Mouse (Mus musculus): ENCODE data around the gene Igsf9.

The Igsf9 gene

DNA sequence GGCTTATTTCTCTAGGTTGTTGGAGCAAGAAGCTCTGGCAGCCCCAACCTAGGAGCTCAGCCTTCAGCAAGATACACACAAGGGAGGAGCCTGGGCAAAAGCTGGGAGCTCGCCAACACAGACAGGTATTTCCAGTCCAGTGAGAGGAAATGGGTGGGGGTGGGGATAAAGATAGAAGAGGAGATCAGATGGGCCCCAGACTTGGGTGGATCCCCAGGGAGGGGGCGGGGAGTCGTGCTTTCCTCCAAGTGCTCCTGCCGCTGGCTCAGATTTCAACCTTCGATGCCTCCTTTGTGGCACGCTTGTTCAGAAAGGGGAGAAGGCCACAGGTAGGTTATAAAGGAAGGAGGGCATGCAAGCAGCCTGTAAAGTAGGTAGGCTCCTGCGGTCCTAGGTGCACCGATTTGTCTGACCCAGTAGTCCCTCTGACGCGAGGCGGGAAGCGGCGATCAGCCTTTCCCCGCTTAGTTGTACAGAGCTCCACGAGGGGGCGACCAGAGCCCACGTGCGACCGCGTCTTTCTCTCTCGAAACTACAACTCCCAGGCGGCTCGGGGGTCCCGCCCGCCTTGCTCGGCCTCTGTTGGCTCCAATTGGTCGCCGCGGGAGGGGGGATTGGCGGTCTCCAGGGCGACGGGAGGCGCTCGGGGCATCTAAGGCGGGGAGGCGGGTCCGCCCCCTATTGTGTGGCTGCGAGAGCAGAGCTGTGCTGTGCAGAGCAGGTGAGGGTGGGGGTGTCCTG lies at the start of gene Igsf9:
Igsf9 (plus strand) TSS at position 249 of the 741 bp plus-strand sequence.
- peak; percentile 98 for DNase-seq (ENCODE audit: low spot score)

DNA sequence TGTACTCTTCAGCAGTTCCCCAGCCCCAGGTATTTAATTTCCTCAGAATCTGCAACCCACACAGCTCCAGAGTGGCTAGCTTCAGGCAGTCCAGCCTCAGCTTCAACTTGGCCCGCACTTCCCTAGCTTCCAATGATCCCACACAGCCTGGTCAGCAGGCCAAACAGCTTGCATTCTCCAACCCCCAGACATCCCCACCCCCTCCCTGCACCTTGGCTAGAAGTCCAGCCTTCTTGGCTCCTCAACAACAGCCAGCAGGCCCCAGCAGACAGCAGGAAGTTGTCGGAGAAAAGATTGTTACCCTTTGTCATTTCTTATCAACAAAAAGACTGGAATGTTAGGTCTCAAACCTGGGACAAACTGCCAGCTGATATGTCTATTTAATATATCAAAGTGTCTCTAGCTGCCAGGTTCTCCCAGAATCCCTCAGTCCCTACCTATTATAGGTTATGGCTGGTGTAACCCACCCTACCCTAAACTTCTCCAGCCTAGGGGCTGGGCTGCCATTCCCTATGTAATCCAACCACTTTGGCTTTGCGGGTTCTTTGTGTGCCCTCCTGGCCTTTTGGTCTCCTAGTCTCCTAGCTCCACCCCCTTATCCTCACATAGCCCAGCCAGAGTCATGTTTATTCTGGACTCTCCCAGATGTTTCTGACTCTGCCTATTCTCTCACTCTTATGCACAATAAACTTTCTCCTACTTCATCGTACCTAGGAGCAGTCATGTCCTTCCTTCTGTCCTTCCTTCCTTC lies 49.6 kb upstream of the Igsf9 start:
- no peak for DNase-seq (ENCODE audit: low spot score)

DNA sequence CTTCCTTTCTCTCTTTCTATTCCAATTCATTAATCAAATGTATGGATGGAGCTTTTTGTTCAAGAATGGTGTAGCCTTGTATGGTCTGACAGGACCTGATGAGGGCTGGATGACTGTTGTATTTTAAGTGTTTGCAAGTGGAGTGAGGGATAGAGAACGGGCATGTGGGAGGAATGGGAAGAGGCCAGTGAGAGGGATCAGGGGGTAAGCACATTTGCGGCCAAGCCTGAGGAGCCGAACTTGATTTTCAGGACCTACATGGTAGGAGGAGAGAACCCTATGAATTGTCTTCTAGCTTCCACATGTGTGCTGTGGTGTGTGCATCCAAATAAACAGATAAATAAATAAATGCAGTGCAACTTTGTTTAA lies 49.0 kb upstream of the Igsf9 start:
- DNase-seq (ENCODE audit: low spot score) = no peak

DNA sequence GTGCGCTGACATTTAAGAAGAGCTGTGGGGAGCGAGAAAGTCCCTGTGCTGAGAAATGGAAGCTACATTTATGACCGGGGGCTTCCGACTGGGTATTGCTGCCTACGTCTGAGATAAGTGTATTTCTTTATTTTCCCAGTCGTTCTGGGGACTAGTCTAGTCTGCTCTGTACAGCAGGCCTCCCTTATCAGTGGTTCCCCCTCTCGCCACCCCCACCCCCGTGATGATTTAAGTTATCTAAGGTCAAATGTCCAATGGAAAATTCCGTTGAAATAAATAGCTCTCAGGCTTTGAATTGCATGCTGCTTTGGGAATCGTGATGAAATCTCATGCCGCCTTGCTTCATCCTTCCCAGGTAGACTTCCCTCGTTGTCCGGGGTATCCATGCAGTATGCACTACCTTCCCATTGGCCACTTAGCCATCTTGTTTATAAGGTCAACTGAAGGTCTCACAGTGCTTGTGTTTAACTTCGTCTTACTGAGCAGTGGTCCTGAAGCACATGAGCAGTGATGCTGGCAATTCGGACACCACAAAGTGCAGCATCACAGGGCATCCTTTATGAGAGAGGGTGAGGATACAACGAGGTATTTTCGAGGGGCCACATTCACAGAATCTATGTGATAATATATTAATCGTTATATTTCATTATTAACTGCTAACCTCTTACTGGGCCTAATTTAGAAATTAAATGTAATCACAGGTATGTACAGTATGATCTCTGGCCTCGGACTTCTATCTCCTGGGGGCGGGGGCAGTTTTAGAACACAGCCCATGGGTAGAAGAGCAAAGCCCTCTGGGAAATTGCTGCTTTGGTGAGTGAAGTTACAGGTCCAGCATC lies 48.4 kb upstream of the Igsf9 start:
- no peak for DNase-seq (ENCODE audit: low spot score)

DNA sequence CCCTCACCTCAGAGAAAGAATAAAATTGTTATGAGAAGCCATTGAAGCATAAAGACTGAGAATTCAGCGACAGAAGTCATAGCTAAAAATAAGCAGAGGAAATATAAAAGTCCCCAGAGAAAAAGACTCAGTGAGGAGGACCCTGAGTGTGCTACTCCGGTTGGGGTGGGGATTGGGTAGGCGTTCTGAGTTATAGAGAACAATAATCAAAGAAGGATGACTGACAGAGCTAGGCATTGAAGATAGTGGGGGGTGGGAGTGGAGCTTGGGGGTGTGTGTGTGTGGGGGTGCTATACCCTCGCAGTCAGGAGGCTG lies 47.8 kb upstream of the Igsf9 start:
- no peak for DNase-seq (ENCODE audit: low spot score)

DNA sequence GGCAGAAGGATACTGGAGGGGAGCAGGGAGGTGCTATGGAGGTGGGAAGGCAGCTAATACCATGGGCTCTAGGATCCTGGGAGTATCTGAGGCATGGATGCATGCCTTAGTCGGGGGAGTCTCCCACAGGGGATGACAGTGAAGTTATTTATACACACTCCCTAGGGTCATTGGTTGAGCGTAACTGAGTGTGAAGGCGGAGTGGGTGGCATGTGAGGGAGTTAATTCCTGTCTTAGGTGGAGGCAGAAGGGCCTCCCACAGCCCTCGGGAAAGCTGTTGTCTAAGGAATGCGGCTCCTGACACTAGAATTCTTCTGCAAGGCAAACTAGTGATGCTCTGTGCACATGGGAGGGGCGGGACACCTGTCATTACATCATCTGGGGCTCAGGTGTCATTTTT lies 44.8 kb upstream of the Igsf9 start:
- DNase-seq (ENCODE audit: low spot score) = peak; percentile 12

DNA sequence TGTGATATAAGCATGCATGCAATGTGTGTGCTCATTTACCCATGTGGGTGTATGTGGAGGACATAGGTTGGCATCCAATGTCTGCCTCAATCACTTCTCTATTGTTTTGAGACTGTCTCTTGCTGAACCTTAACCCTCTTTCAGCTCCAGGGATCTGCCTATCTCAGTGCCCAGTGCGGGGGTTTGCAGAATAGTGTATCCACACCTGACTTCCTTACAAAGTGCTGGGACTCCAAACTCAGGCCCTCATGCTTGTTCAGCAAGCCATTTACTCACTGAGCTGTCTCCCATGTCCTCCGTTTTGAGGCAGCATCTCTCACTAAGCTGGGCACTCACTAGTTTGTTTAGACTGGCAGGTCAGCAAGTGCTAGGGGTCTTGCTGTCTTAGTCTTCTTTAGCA lies 43.0 kb upstream of the Igsf9 start:
- DNase-seq (ENCODE audit: low spot score) = no peak

DNA sequence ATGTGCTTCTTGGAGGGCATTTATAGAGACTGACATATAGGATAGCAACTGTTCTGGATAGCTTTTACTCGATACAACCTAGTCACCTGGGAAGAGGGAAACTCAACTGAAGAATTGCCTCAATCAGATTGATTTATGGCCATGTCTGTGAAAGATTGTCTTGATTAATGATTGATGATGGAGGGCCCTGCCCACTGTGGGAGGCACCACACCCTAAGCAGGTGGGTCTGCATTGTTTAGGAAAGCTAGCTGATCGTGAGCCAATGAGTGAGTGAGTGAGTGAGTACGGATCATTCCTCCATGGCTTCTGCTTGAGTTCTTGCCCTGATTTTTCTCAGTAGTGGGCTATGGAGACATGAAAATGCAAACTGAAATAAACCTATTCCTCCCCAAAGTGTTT lies 41.1 kb upstream of the Igsf9 start:
- no peak for DNase-seq (ENCODE audit: low spot score)

DNA sequence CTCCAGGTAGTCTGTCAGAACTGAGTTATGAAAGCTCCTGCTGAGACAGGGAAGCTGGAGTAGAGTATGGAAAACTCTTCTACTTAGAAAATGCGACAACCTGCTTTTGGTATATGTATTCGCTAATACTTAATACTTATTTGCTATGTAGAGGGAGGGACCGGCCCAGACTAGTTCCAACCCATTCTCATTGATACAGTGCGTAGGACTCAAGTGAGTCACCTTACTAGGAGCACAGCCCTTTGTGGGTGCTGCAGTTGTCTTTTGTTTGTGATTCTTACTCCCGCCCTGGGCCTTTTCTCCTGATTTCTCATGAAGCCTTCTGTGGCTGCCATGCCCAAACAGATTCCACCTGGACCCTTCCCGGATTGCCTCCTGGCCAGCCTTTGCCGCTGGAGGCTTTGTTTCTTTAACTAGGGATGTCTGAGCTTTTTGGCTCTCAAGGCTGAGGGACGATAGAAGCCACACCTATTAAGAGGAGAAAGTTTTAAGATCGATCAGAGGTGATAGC lies 39.6 kb upstream of the Igsf9 start:
- DNase-seq (ENCODE audit: low spot score) = no peak

DNA sequence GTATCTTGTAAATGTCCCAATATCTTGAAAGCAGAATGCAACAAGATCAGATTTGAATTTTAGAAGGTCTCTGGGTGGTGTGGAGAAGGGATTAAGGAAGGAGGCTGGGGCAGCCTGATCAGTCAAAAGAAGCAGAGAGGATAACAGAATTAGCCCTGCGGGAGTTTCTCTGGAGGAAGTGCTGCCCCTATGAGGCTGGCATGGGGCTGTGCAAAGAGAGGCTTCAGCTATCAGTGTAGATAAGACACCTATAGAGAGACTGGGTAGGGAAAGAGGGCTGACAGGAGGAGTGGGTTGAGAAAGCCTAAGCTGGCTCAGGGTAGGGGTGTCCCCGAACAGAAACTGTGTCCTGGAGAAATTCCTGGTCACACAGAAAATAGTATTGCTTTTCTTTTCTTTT lies 31.4 kb upstream of the Igsf9 start:
- no peak for DNase-seq (ENCODE audit: low spot score)

DNA sequence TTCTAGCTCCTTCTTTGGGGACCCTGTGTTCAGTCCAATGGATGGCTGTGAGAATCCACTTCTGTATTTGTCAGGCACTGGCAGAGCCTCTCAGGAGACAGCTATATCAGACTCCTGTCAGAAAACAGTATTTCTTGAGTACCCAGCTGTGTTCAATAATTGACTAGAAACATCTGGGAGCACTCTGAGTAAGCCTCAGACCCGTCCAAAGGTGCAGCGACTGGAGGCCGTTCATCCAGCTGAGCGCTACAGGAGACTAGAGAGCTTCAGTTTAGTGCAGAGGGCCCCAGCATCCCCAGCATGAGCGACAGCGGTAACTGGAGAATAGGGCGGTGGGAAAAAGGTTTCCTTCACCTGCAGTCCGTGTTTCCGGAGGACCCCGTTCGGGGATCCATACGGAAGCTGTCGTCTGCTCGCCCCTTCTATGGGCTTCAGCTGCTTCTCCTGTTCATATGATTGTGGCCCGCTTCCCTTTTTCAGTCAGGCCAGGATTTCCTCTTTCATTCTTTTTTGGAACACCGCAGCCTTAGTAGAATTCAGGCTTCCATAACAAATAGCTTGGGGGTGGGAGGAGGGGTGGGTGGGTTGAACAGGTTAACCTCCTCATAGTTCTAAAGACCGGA lies 30.6 kb upstream of the Igsf9 start:
- DNase-seq (ENCODE audit: low spot score) = no peak

DNA sequence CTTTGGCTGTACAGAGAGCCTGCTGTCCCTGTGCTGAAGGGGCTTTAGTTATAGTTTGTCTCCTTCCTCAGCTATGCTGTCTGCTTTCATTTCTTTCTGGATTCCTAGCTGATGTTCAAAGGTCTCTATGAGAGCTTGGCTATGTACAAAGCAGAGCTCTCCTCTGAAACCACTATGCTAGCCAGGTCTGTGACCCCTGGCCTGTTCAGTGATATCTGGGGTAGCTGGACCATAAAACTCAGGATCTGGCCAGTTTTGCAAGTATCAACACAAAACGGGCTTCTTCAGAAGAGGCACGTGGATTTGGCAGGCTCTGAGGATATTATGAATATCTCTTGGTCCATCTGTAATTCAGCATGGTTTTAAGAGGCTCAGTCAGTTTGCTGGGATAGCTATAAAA lies 28.7 kb upstream of the Igsf9 start:
- DNase-seq (ENCODE audit: low spot score) = no peak

DNA sequence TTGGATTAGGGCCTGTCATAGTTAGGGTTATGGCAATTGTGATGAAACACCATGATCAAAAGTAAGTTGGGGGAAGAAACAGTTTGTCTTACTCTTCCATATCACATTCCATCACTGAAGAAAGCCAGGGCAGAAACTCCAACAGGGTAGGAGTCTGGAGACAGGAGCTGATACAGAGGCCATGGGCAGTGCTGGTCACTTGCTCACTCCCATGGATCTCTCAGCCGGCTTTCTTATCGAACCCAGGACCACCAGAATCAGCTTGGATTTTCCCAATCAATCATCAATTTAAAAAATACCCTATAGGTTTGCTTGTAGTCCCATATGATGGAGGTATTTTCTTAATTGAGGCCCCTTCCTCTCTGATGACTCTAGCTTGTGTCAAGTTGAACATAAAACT lies 27.8 kb upstream of the Igsf9 start:
- no peak for DNase-seq (ENCODE audit: low spot score)

DNA sequence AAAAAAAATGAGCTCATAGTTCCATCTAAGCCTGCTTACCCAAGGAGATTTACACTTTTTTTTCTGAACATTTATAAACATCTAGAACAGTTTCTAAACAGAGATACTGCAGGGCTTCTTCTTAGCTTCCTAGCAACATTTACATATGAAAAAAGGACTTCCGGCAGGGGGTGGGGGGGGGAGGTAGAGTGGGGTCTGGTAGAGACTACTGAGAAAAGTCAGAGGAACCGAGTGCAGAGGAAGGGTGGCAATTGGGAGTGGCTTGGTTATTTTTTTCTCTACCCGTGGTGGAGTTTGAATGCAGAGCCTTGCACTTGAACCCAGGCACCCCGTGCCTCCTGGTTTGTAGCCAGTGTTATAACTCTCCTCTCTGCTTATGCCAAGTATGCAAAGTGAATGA lies 26.2 kb upstream of the Igsf9 start:
- DNase-seq (ENCODE audit: low spot score) = no peak

DNA sequence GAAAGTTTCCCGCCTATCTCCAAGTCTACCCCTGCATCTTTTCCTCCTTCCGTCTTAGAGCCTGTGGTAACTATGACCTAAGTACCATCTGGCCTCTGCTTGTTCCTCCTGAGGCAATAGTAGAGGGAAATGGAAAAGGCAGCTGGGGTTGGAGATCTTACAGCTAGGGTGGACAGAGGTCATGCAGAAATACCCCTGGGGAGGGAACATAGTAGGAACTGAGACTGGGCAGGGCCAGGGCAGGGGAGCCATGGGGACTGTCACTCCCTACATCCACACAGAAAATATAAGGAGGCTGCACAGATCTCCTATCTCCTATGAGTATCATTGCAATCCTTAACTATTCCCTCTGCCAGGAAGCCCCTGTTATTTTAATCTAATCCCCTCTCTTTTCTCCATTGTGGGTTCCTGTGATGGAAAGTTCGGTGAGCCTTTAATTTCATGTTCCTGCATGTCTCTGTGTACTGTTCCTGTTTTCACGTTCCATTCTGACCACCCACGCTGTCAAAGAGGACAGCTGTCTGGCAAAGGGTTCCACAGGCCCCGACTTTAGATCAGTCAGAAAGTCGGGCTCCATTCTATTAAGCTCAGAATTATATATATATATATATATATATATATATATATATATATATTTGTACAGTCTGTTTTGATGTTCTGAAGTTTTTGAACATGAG lies 25.4 kb upstream of the Igsf9 start:
- no peak for DNase-seq (ENCODE audit: low spot score)

DNA sequence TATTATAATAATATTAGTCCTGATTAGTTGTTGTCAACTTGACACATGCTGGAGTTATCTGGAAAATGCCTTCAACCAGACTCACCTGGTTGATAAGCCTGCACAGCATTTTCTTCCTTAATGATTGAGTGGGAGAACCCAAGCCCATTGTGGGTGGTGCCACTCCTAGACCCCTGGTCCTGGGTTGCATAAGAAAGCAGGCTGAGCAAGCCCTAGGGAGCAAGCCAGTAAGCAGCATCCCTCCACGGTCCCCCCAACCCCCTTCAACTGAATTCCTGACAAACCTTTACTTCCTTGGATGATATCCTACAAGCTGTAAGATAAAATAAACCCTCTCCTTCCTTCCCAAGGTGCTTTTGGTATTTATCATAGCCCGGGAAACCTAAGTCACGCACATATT lies 24.4 kb upstream of the Igsf9 start:
- DNase-seq (ENCODE audit: low spot score) = no peak

DNA sequence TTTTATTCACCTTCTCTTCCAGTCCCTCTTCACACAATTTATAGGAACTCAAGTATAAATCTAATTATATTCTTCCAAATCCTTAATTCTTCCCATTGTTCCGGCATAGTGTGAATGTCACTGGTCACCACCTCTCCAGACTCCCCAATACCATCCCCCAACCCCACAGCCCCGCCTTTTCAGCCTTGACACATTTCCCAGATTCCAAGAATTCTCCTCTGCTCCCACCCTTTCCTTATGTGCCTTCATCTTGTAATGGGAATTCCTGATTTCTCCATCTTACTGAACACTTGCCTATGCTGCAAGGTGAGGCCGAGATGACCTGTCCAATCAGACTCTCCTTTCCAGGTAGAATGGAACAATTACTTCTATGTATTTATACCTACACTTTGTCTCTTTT lies 23.5 kb upstream of the Igsf9 start:
- no peak for DNase-seq (ENCODE audit: low spot score)

DNA sequence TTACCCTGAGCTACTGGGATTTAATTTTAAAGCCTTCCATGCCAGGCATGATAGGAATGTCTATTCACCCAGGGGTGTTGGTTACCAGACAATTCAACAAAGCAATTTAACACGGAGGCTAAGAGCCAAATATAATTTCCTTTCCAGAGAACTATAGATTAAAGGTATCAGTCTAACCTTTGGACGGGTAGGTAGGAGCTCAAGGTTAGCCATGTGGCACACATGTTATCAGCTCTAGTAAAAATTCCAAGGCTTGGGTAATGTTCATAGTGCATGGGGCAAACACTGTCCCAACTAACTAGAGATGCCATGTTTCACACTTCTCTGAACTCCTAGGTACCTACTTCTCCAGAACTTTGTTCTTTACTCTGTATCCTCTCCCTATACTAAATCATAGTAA lies 20.0 kb upstream of the Igsf9 start:
- no peak for DNase-seq (ENCODE audit: low spot score)

DNA sequence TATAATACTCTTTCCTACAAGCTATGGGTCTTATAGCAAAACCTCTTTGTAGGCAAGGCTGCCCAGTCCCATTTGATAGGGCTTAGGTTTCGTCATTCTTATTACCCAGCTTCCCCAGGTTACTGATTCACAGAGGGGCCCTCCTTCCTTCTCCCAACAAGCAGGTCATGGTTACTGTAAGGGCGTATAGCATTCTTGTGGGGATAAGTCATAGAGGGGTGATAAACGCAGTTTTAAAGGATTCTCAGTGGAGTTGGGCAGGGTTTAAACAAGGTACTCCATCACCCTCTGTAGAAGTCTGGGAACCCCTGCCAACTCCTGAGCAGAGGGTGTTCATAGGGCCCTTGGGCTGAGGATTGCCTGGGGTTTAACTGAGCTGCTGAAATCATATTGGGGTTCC lies 19.1 kb upstream of the Igsf9 start:
- no peak for DNase-seq (ENCODE audit: low spot score)

DNA sequence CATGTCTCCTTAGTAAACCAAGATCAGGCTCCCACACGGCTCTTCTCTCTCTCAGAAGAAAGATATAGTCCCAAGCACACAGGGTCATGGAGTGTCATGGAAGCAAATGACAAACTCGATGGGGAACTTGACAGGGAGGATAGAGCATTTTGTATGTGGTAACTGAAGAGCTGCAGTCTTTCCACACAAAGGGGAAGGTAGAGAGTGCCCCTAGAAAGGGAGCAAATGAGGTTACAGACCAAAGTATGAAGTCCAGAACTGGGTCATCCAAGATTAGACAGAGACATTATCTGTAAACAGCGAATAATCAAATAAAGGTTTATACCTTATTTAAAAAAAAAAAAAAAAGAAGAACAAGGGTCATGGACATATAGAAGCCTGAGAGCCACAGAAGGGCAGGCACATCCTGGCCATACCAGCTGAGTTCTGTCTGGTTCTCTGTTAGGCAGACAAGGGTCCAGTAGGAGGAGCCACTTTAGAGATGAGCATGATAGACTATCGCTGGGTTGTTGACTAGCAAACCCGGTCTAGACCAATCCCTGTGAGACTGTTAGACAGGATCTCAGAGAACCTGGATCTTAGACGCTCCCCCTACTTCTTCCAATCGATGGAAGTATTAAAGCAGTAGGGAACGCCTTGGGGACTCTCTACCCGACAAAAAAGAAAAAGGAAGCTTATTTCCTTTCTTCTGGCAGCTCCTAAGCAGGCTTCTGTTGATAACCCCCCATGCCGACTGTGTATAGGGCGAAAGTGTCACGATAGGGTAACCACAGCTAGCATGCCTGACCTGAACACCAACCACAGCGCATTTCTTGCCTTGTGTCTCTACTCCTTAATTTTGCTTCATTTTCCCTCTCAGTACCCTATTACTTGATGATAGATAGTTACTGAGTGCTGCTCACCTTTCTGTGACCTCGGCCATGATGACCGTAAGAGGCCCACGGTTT lies 17.9 kb upstream of the Igsf9 start:
- no peak for DNase-seq (ENCODE audit: low spot score)
